Mouse (Mus musculus): ENCODE measurements around the gene 2310009B15Rik. TPM values are rescaled to one million over a fixed set of nuclear protein-coding genes. Genes with fewer than 3 reads are reported as not detected.

Gene 2310009B15Rik
- total RNA-seq, 2 experiments from 2014 or later = 23.1 to 24.7 TPM

GRCm38 (mm10) chr1:138839809-138840430, 16.7 kb downstream of the 2310009B15Rik start:
- no peak for DNase-seq (ENCODE audit: low spot score in 2 of 2)
- H3K4me3 ChIP-seq = peak overlapping the region; percentile 63
- no peak for TF ChIP-seq CTCF (conservative IDR thresholded peaks at IDR 0.05)
- peak overlapping the region; percentile 88 for H3K27ac ChIP-seq

GRCm38 (mm10) chr1:138839291-138839690, 17.4 kb downstream of the 2310009B15Rik start:
- TF ChIP-seq CTCF (conservative IDR thresholded peaks at IDR 0.05) = no peak
- H3K4me3 ChIP-seq = peak overlapping the region; percentile 8; the same call in 1 of the 2 replicates
- no peak overlapping the region for H3K27ac ChIP-seq
- no peak for DNase-seq (ENCODE audit: low spot score in 2 of 2)

- Histone ChIP-seq H3K4me3 (peak overlapping the region; percentile 33), H3K27ac (no peak overlapping the region)
- DNase-seq (ENCODE audit: low spot score in 2 of 2) = no peak
- no peak for TF ChIP-seq CTCF (conservative IDR thresholded peaks at IDR 0.05)
Measured at GRCm38 (mm10) chr1:138837786-138838743, 18.6 kb downstream of the 2310009B15Rik start.

GRCm38 (mm10) chr1:138835355-138835900, 21.2 kb downstream of the 2310009B15Rik start:
- Histone ChIP-seq H3K4me3 (no peak overlapping the region), H3K27ac (no peak overlapping the region)
- peak; percentile 89 for TF ChIP-seq CTCF (conservative IDR thresholded peaks at IDR 0.05)
- peak in 1 of 2 experiments; percentile 51 for DNase-seq (ENCODE audit: low spot score in 2 of 2)

- H3K27ac ChIP-seq = no peak overlapping the region
Measured at GRCm38 (mm10) chr1:138831309-138831708, 25.3 kb downstream of the 2310009B15Rik start.

GRCm38 (mm10) chr1:138826841-138827240, 29.8 kb downstream of the 2310009B15Rik start:
- TF ChIP-seq CTCF (conservative IDR thresholded peaks at IDR 0.05) = no peak
- no peak overlapping the region for H3K27ac ChIP-seq
- DNase-seq (ENCODE audit: low spot score in 2 of 2) = no peak

More at GRCm38 (mm10) chr1:138831309-138831708, 25.3 kb downstream of the 2310009B15Rik start:
- peak overlapping the region; percentile 25 for H3K4me3 ChIP-seq
- no peak for TF ChIP-seq CTCF (conservative IDR thresholded peaks at IDR 0.05)
- no peak for DNase-seq (ENCODE audit: low spot score in 2 of 2)

GRCm38 (mm10) chr1:138822985-138823322, 33.7 kb downstream of the 2310009B15Rik start:
- TF ChIP-seq CTCF (conservative IDR thresholded peaks at IDR 0.05) = no peak
- DNase-seq (ENCODE audit: low spot score in 2 of 2) = no peak
- H3K27ac ChIP-seq = no peak overlapping the region

More at GRCm38 (mm10) chr1:138826841-138827240, 29.8 kb downstream of the 2310009B15Rik start:
- no peak overlapping the region for H3K4me3 ChIP-seq

GRCm38 (mm10) chr1:138822255-138822984, 34.2 kb downstream of the 2310009B15Rik start:
- DNase-seq (ENCODE audit: low spot score in 2 of 2) = no peak
- no peak overlapping the region for H3K4me3 ChIP-seq
- H3K27ac ChIP-seq = no peak overlapping the region
- no peak for TF ChIP-seq CTCF (conservative IDR thresholded peaks at IDR 0.05)

More at GRCm38 (mm10) chr1:138822985-138823322, 33.7 kb downstream of the 2310009B15Rik start:
- H3K4me3 ChIP-seq = no peak overlapping the region

Other genes starting within 250 kb of the 2310009B15Rik start
- 10 to 100 TPM; 33.9 to 34.9 TPM for gene Nek7, start 236.7 kb downstream of the 2310009B15Rik start, total RNA-seq (2021)
- 10 to 100 TPM; 16.5 to 17.4 TPM for gene Lhx9, start 8.3 kb downstream of the 2310009B15Rik start, total RNA-seq (2021)
- 10 to 100 TPM; 56.1 to 59.9 TPM for gene Dennd1b, start 106.6 kb upstream of the 2310009B15Rik start, total RNA-seq (2021)

Measured in layer of hippocampus, adult 2 months (tissue).